Mouse (Mus musculus) heart, adult 2 months (tissue): ENCODE results near the gene Copb2.

Source experiments
- CTCF ChIP-seq: fragments of 200-600 bp; IDR thresholded peaks from 2 replicates; pipeline ENCODE4 v1.8.1; 2022; ENCODE audit warnings: antibody characterized with exemption, mild to moderate bottlenecking, moderate library complexity
- EP300 ChIP-seq: fragments of 200-500 bp; IDR thresholded peaks from 2 replicates; pipeline ENCODE4 v1.6.1; 2011; ENCODE audit warnings: low read depth, low read length, control low read depth; ENCODE audit not compliant: insufficient read depth
- POLR2A ChIP-seq: fragments of 200-500 bp; IDR thresholded peaks from 2 replicates; pipeline ENCODE4 v1.6.1; 2011; ENCODE audit warnings: mild to moderate bottlenecking, low read depth, low read length, control low read depth; ENCODE audit not compliant: insufficient read depth

DNA sequence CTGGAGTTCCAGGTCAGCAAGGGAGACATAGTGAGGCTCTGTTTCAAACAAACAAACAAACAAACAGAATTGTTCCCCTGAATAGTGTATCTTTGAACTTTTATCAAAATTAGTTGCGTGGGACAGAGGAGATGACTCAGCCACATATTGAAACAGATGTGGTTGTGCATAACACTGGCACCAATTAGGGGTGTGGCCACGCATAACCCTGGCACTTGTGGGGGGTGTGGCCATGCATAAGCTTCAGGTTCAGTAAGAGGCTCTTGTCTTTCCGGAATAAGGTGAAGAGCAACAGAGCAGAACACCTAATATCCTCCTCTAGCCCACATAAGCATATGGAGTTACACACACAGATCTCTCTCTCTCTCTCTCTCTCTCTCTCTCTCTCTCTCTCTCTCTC lies 19.5 kb upstream of the Copb2 start:
- TF ChIP-seq EP300, result no peak
- no peak for TF ChIP-seq CTCF
- no peak for TF ChIP-seq POLR2A
